Mouse (Mus musculus) myocyte (in vitro differentiated cells): Measurements from ENCODE around the gene Ralgps1.

ENCODE experiments used
- MYOD1 ChIP-seq, 3 experiments: IDR thresholded peaks; one replicate each; pipeline ENCODE4 v1.6.1; 2011; ENCODE audit warnings: control low read depth in 2 of 3, low read depth in 2 of 3, mild to moderate bottlenecking in 2 of 3, moderate library complexity in 1 of 3; ENCODE audit not compliant: insufficient read length in 2 of 3, control insufficient read depth in 1 of 3
- MYOG ChIP-seq, 3 experiments: IDR thresholded peaks; one replicate each; pipeline ENCODE4 v1.6.1; 2011; ENCODE audit warnings: control low read depth in 2 of 3, low read depth in 2 of 3, mild to moderate bottlenecking in 2 of 3; ENCODE audit not compliant: insufficient read length in 2 of 3, control insufficient read depth in 1 of 3, insufficient read depth in 1 of 3
- POLR2AphosphoS2 ChIP-seq: IDR thresholded peaks from one replicate; pipeline ENCODE4 v1.6.1; 2011; ENCODE audit warnings: low read depth, control low read depth; ENCODE audit not compliant: insufficient read length
- REST ChIP-seq: IDR thresholded peaks from one replicate; pipeline ENCODE4 v1.6.1; 2011; ENCODE audit warnings: mild to moderate bottlenecking, control low read depth, moderate library complexity; ENCODE audit not compliant: insufficient read depth, insufficient read length
- USF1 ChIP-seq: IDR thresholded peaks from one replicate; pipeline ENCODE4 v1.6.1; 2011; ENCODE audit warnings: low read depth, mild to moderate bottlenecking, control low read depth, moderate library complexity

GRCm38 (mm10) chr2:33084221-33084620, 287.1 kb downstream of the Ralgps1 start:
- TF ChIP-seq MYOD1 (IDR thresholded peaks at IDR 0.05; ENCODE audit: control insufficient read depth in 1 of 3, insufficient read length in 2 of 3, low read depth in 2 of 3): no peak
- TF ChIP-seq USF1: no peak
- TF ChIP-seq REST: no peak
- no peak for TF ChIP-seq POLR2AphosphoS2
- no peak for TF ChIP-seq MYOG (IDR thresholded peaks at IDR 0.05; ENCODE audit: control insufficient read depth in 1 of 3, insufficient read depth in 1 of 3, insufficient read length in 2 of 3, low read depth in 2 of 3)
